Mouse (Mus musculus) megakaryocyte, adult 5-6 weeks (primary cell): ENCODE results near the gene Snrnp25. TPM values are rescaled to one million over a fixed set of nuclear protein-coding genes. Genes with fewer than 3 reads are reported as not detected.

Source experiments
- ATAC-seq: 2 replicates; pipeline ENCODE4 v1.8.0; 2016; ENCODE audit warnings: mild to moderate bottlenecking, inconsistent platforms; ENCODE audit not compliant: poor library complexity, severe bottlenecking
- total RNA-seq, 2 experiments: library from RNA; stranded (forward) in 1 of 2; stranded (reverse) in 1 of 2; fragments of 153-499, 151-499 nt in 1 of 2; fragments of 221-1000, 200-1000 nt in 1 of 2; gene quantifications; 2 replicates each; pipeline versions ENCODE4 v1.2.3 to v1.2.4; 2015 to 2017

Gene Snrnp25
- total RNA-seq (2015) (38.9 and 42.8 TPM in 2 replicates), total RNA-seq (2017) (32.5 and 47.7 TPM in 2 replicates)

- ATAC-seq = peak; percentile 98
These were observed at the start of gene Snrnp25 for GRCm38 (mm10) chr11:32205058-32205873. Snrnp25 (plus strand) TSS chr11:32205415.

GRCm38 (mm10) chr11:32156854-32157630 is 48.2 kb upstream of the Snrnp25 start:
- ATAC-seq = no peak

- ATAC-seq = no peak
These were observed 47.2 kb upstream of the Snrnp25 start for GRCm38 (mm10) chr11:32157791-32158594.

GRCm38 (mm10) chr11:32159176-32159575 is 46.0 kb upstream of the Snrnp25 start:
- ATAC-seq = no peak

- ATAC-seq = no peak
These were observed 44.9 kb upstream of the Snrnp25 start for GRCm38 (mm10) chr11:32160341-32160740.

- no peak for ATAC-seq
These were observed 43.7 kb upstream of the Snrnp25 start for GRCm38 (mm10) chr11:32161500-32161899.

- peak; percentile 91 for ATAC-seq
These were observed 43.1 kb upstream of the Snrnp25 start for GRCm38 (mm10) chr11:32161922-32162804.

GRCm38 (mm10) chr11:32166683-32167082 is 38.5 kb upstream of the Snrnp25 start:
- ATAC-seq = no peak

GRCm38 (mm10) chr11:32178506-32178905 is 26.7 kb upstream of the Snrnp25 start:
- no peak for ATAC-seq

- ATAC-seq = no peak
These were observed 24.0 kb upstream of the Snrnp25 start for GRCm38 (mm10) chr11:32181246-32181645.

- ATAC-seq = peak; percentile 60; the same call in 1 of the 2 replicates
These were observed 23.0 kb upstream of the Snrnp25 start for GRCm38 (mm10) chr11:32181973-32182868.

GRCm38 (mm10) chr11:32184469-32184868 is 20.7 kb upstream of the Snrnp25 start:
- ATAC-seq = no peak

- no peak for ATAC-seq
These were observed 19.2 kb upstream of the Snrnp25 start for GRCm38 (mm10) chr11:32186031-32186430.

- no peak for ATAC-seq
These were observed 18.0 kb upstream of the Snrnp25 start for GRCm38 (mm10) chr11:32187256-32187655.

GRCm38 (mm10) chr11:32188881-32189280 is 16.3 kb upstream of the Snrnp25 start:
- no peak for ATAC-seq

- ATAC-seq = no peak
These were observed 15.8 kb upstream of the Snrnp25 start for GRCm38 (mm10) chr11:32189434-32189833.

- ATAC-seq = no peak
These were observed 15.1 kb upstream of the Snrnp25 start for GRCm38 (mm10) chr11:32190119-32190518.

GRCm38 (mm10) chr11:32190603-32191110 is 14.6 kb upstream of the Snrnp25 start:
- no peak for ATAC-seq

GRCm38 (mm10) chr11:32193156-32193555 is 12.1 kb upstream of the Snrnp25 start:
- no peak for ATAC-seq
